Mouse (Mus musculus) lung, postnatal 14 days (tissue): ENCODE data around the gene Alkbh6.

Source experiments
- DNase-seq: peaks from one replicate; pipeline ENCODE4 v3.0.0; 2021

The Alkbh6 gene

GRCm38 (mm10) chr7:30308076-30309005 is at the start of gene Alkbh6:
Gene Alkbh6 (plus strand): TSS chr7:30308717.
- peak; percentile 91 for DNase-seq

- DNase-seq, result no peak
Observed at GRCm38 (mm10) chr7:30265041-30265440, 43.5 kb upstream of the Alkbh6 start.

GRCm38 (mm10) chr7:30265531-30265930 is 43.0 kb upstream of the Alkbh6 start:
- no peak for DNase-seq

- no peak for DNase-seq
Observed at GRCm38 (mm10) chr7:30265935-30266334, 42.6 kb upstream of the Alkbh6 start.

- DNase-seq, result no peak
Observed at GRCm38 (mm10) chr7:30266780-30267179, 41.7 kb upstream of the Alkbh6 start.

GRCm38 (mm10) chr7:30269641-30270040 is 38.9 kb upstream of the Alkbh6 start:
- DNase-seq, result no peak

GRCm38 (mm10) chr7:30274383-30274782 is 34.1 kb upstream of the Alkbh6 start:
- peak; percentile 21 for DNase-seq

GRCm38 (mm10) chr7:30278911-30279310 is 29.6 kb upstream of the Alkbh6 start:
- no peak for DNase-seq

- no peak for DNase-seq
Observed at GRCm38 (mm10) chr7:30279536-30279935, 29.0 kb upstream of the Alkbh6 start.

GRCm38 (mm10) chr7:30279951-30280669 is 28.4 kb upstream of the Alkbh6 start, which contains the start of the genes Thap8 and Wdr62:
Gene Thap8 (plus strand): TSS chr7:30280094.
Gene Wdr62 (minus strand): TSS chr7:30280419.
- DNase-seq, result peak; percentile 93

- peak; percentile 90 for DNase-seq
Observed at GRCm38 (mm10) chr7:30280670-30281138, 27.8 kb upstream of the Alkbh6 start.

- DNase-seq, result no peak
Observed at GRCm38 (mm10) chr7:30281522-30281921, 27.0 kb upstream of the Alkbh6 start.

GRCm38 (mm10) chr7:30282740-30283139 is 25.8 kb upstream of the Alkbh6 start:
- DNase-seq, result no peak

GRCm38 (mm10) chr7:30286701-30287410 is 21.7 kb upstream of the Alkbh6 start:
- no peak for DNase-seq

GRCm38 (mm10) chr7:30288046-30288445 is 20.5 kb upstream of the Alkbh6 start:
- no peak for DNase-seq

GRCm38 (mm10) chr7:30289071-30289713 is 19.3 kb upstream of the Alkbh6 start:
- DNase-seq, result no peak

GRCm38 (mm10) chr7:30289714-30290399 is 18.7 kb upstream of the Alkbh6 start:
- no peak for DNase-seq

GRCm38 (mm10) chr7:30291215-30292131 is 17.0 kb upstream of the Alkbh6 start, which contains the start of gene Clip3:
Gene Clip3 (plus strand): TSS chr7:30291728.
- DNase-seq, result peak; percentile 58

- no peak for DNase-seq
Observed at GRCm38 (mm10) chr7:30293795-30294194, 14.7 kb upstream of the Alkbh6 start.

GRCm38 (mm10) chr7:30294296-30294695 is 14.2 kb upstream of the Alkbh6 start:
- DNase-seq, result no peak

GRCm38 (mm10) chr7:30295103-30295502 is 13.4 kb upstream of the Alkbh6 start:
- peak; percentile 22 for DNase-seq
